Mouse (Mus musculus) MEL (cell line): ENCODE measurements around the gene Spock1. TPM values are rescaled to one million over a fixed set of nuclear protein-coding genes. Genes with fewer than 3 reads are reported as not detected.

Experiments used
- DNase-seq: peaks from one replicate; pipeline ENCODE4 v3.0.0; 2011; ENCODE audit warnings: low read depth, low spot score
- H3K27ac ChIP-seq: 2 replicates; pipeline ENCODE4 v1.5.1; 2012; ENCODE audit warnings: low read depth, mild to moderate bottlenecking, control low read depth, low read length, moderate library complexity; ENCODE audit not compliant: control insufficient read depth
- H3K27me3 ChIP-seq, 2 experiments: fragments of 150-350 bp in 1 of 2; sonication (generic) in 1 of 2; 2 replicates each; pipeline ENCODE4 v1.6.1; 2012; ENCODE audit warnings: low read length in 2 of 2, mild to moderate bottlenecking in 2 of 2, improper control_type of control experiment in 1 of 2, moderate library complexity in 1 of 2; ENCODE audit not compliant: insufficient read depth in 2 of 2, control insufficient read depth in 1 of 2
- H3K36me3 ChIP-seq, 2 experiments: 2 replicates each; pipeline ENCODE4 v1.6.1; 2012 to 2014; ENCODE audit warnings: low read length in 2 of 2, improper control_type of control experiment in 1 of 2, inconsistent platforms in 1 of 2, mild to moderate bottlenecking in 1 of 2; ENCODE audit not compliant: insufficient read depth in 2 of 2, control insufficient read depth in 1 of 2
- H3K4me1 ChIP-seq, 2 experiments: fragments of 150-350 bp in 1 of 2; sonication (generic) in 1 of 2; 2 replicates each; pipeline ENCODE4 v1.6.1; 2012; ENCODE audit warnings: low read length in 2 of 2, improper control_type of control experiment in 1 of 2, mild to moderate bottlenecking in 1 of 2; ENCODE audit not compliant: insufficient read depth in 2 of 2, control insufficient read depth in 1 of 2
- H3K4me3 ChIP-seq, 2 experiments: fragments of 150-350 bp in 1 of 2; sonication (generic) in 1 of 2; 2 replicates each; pipeline ENCODE4 v1.5.1; 2012; ENCODE audit warnings: low read depth in 2 of 2, low read length in 2 of 2, mild to moderate bottlenecking in 2 of 2, moderate library complexity in 2 of 2, control low read depth in 1 of 2, improper control_type of control experiment in 1 of 2; ENCODE audit not compliant: control insufficient read depth in 1 of 2, insufficient read depth in 1 of 2
- H3K79me2 ChIP-seq: 2 replicates; pipeline ENCODE4 v1.6.1; 2012; ENCODE audit warnings: mild to moderate bottlenecking, low read length, moderate library complexity; ENCODE audit not compliant: control insufficient read depth, poor library complexity, insufficient read depth
- H3K9ac ChIP-seq: 2 replicates; pipeline ENCODE4 v1.6.1; 2012; ENCODE audit warnings: low read depth, mild to moderate bottlenecking, control low read depth, low read length, moderate library complexity; ENCODE audit not compliant: control insufficient read depth, poor library complexity, severe bottlenecking
- H3K9me3 ChIP-seq: fragments of 150-350 bp; sonication (generic); replicated peaks from 2 replicates; pipeline ENCODE4 v1.6.1; 2012; ENCODE audit warnings: mild to moderate bottlenecking, low read length, improper control_type of control experiment, moderate library complexity; ENCODE audit not compliant: insufficient read depth
- BHLHE40 ChIP-seq: IDR thresholded peaks from 2 replicates; pipeline ENCODE4 v1.6.1; 2012; ENCODE audit warnings: low read depth, mild to moderate bottlenecking, inconsistent platforms, low read length, improper control_type of control experiment, borderline replicate concordance
- CHD2 ChIP-seq: IDR thresholded peaks from 2 replicates; pipeline ENCODE4 v1.6.1; 2011; ENCODE audit warnings: low read length, improper control_type of control experiment
- CTCF ChIP-seq, 3 experiments: IDR thresholded peaks in 2 of 3; conservative IDR thresholded peaks in 1 of 3; 2 replicates each; pipeline ENCODE4 v1.5.1; 2011 to 2012; ENCODE audit warnings: low read length in 3 of 3, low read depth in 2 of 3, mild to moderate bottlenecking in 2 of 3, improper control_type of control experiment in 1 of 3, inconsistent platforms in 1 of 3, mixed read lengths in 1 of 3, moderate library complexity in 1 of 3; ENCODE audit not compliant: control insufficient read depth in 1 of 3, insufficient read depth in 1 of 3, poor library complexity in 1 of 3, severe bottlenecking in 1 of 3
- E2F4 ChIP-seq: IDR thresholded peaks from 2 replicates; pipeline ENCODE4 v1.6.1; 2011; ENCODE audit warnings: low read depth, low read length, improper control_type of control experiment, borderline replicate concordance
- ELF1 ChIP-seq: IDR thresholded peaks from 2 replicates; pipeline ENCODE4 v1.6.1; 2014; ENCODE audit warnings: low read depth, mild to moderate bottlenecking, inconsistent platforms, low read length, improper control_type of control experiment, moderate library complexity
- EP300 ChIP-seq, 2 experiments: IDR thresholded peaks; 2 replicates each; pipeline ENCODE4 v1.6.1; 2011; ENCODE audit warnings: improper control_type of control experiment in 2 of 2, low read length in 2 of 2, low read depth in 1 of 2, mild to moderate bottlenecking in 1 of 2
- ETS1 ChIP-seq: IDR thresholded peaks from 2 replicates; pipeline ENCODE4 v1.6.1; 2012; ENCODE audit warnings: low read depth, mild to moderate bottlenecking, inconsistent platforms, low read length, improper control_type of control experiment, moderate library complexity
- KAT2A ChIP-seq: conservative IDR thresholded peaks from 2 replicates; pipeline ENCODE4 v1.6.1; 2012; ENCODE audit warnings: low read depth, low read length, improper control_type of control experiment, inconsistent platforms
- MAZ ChIP-seq: IDR thresholded peaks from 2 replicates; pipeline ENCODE4 v1.6.1; 2012; ENCODE audit warnings: low read depth, mild to moderate bottlenecking, inconsistent platforms, low read length, improper control_type of control experiment
- MEF2A ChIP-seq: IDR thresholded peaks from 2 replicates; pipeline ENCODE4 v1.6.1; 2014; ENCODE audit warnings: low read depth, mild to moderate bottlenecking, inconsistent platforms, low read length, improper control_type of control experiment; ENCODE audit not compliant: poor library complexity, insufficient replicate concordance, severe bottlenecking; ENCODE audit errors: extremely low read depth
- MYB ChIP-seq: IDR thresholded peaks from 2 replicates; pipeline ENCODE4 v1.6.1; 2011; ENCODE audit warnings: mild to moderate bottlenecking, low read depth, low read length, improper control_type of control experiment
- SMC3 ChIP-seq: IDR thresholded peaks from 2 replicates; pipeline ENCODE4 v1.6.1; 2011; ENCODE audit warnings: low read depth, low read length, improper control_type of control experiment
- TBP ChIP-seq: IDR thresholded peaks from 2 replicates; pipeline ENCODE4 v1.8.0; 2011; ENCODE audit warnings: low read depth, low read length, improper control_type of control experiment
- UBTF ChIP-seq: IDR thresholded peaks from 2 replicates; pipeline ENCODE4 v1.6.1; 2012; ENCODE audit warnings: low read depth, mild to moderate bottlenecking, inconsistent platforms, low read length, improper control_type of control experiment, moderate library complexity, borderline replicate concordance; ENCODE audit not compliant: insufficient read depth
- ZC3H11A ChIP-seq: IDR thresholded peaks from 2 replicates; pipeline ENCODE4 v1.6.1; 2012; ENCODE audit warnings: low read depth, mild to moderate bottlenecking, inconsistent platforms, low read length, improper control_type of control experiment
- ZNF384 ChIP-seq: IDR thresholded peaks from 2 replicates; pipeline ENCODE4 v1.6.1; 2012; ENCODE audit warnings: low read depth, mild to moderate bottlenecking, inconsistent platforms, low read length, improper control_type of control experiment
- polyA plus RNA-seq, 2 experiments: library from polyadenylated mRNA; stranded (reverse) in 1 of 2; unstranded in 1 of 2; fragments of >175 nt in 1 of 2; fragments of >200 nt in 1 of 2; gene quantifications; 2 replicates each; pipeline versions ENCODE4 v1.2.1 to v1.2.4; 2012; ENCODE audit warnings: low replicate concordance in 2 of 2, low read depth in 1 of 2; ENCODE audit not compliant: insufficient read length in 2 of 2, insufficient read depth in 1 of 2, missing spikeins in 1 of 2
- total RNA-seq: library from RNA; depleted of rRNA; stranded (reverse); fragments of 300-350 nt; gene quantifications from 2 replicates; pipeline ENCODE4 v1.2.3, GENCODE M21; 2012

Spock1 gene
- total and polyA plus RNA-seq, 3 experiments, result not detected

GRCm38 (mm10) chr13:57865029-57865428 is 43.1 kb downstream of the Spock1 start:
- TF ChIP-seq UBTF (no peak), ZC3H11A (no peak), CHD2 (no peak)
- Histone ChIP-seq H3K36me3 (no peaks in the 10 kb centered on the region), H3K4me1 (no peaks in the 10 kb centered on the region), H3K27ac (no peak overlapping the region), H3K4me3 (no peak overlapping the region), H3K79me2 (no peaks in the 10 kb centered on the region), H3K27me3 (no peaks in the 10 kb centered on the region), H3K9me3 (no peaks in the 10 kb centered on the region), H3K9ac (no peak overlapping the region)
- DNase-seq, result no peak

- H3K36me3 ChIP-seq, result no peaks in the 10 kb centered on the region
- H3K4me1 ChIP-seq, result no peaks in the 10 kb centered on the region
- DNase-seq, result no peak
- no peak overlapping the region for H3K9ac ChIP-seq
- TF ChIP-seq TBP (no peak), ZNF384 (no peak)
- no peaks in the 10 kb centered on the region for H3K27me3 ChIP-seq
- no peaks in the 10 kb centered on the region for H3K79me2 ChIP-seq
- no peaks in the 10 kb centered on the region for H3K9me3 ChIP-seq
- H3K4me3 ChIP-seq, result no peak overlapping the region
- H3K27ac ChIP-seq, result no peak overlapping the region
These were observed 49.6 kb downstream of the Spock1 start for GRCm38 (mm10) chr13:57858491-57858890.

GRCm38 (mm10) chr13:57857016-57857415 is 51.1 kb downstream of the Spock1 start:
- no peak for DNase-seq
- H3K4me3 ChIP-seq, result no peak overlapping the region
- no peak overlapping the region for H3K27ac ChIP-seq
- H3K79me2 ChIP-seq, result no peaks in the 10 kb centered on the region
- H3K36me3 ChIP-seq, result no peaks in the 10 kb centered on the region
- no peak for TF ChIP-seq SMC3
- no peak for TF ChIP-seq CHD2
- no peak for TF ChIP-seq MAZ
- H3K4me1 ChIP-seq, result no peaks in the 10 kb centered on the region
- no peaks in the 10 kb centered on the region for H3K9me3 ChIP-seq
- no peaks in the 10 kb centered on the region for H3K27me3 ChIP-seq
- H3K9ac ChIP-seq, result no peak overlapping the region

- DNase-seq, result no peak
- no peak overlapping the region for H3K9ac ChIP-seq
- no peak overlapping the region for H3K27ac ChIP-seq
- H3K4me3 ChIP-seq, result no peak overlapping the region
- no peaks in the 10 kb centered on the region for H3K4me1 ChIP-seq
- no peaks in the 10 kb centered on the region for H3K36me3 ChIP-seq
- H3K27me3 ChIP-seq, result no peaks in the 10 kb centered on the region
- H3K79me2 ChIP-seq, result no peaks in the 10 kb centered on the region
- no peak for TF ChIP-seq BHLHE40
- no peak for TF ChIP-seq CTCF (IDR thresholded peaks at IDR 0.05 in 2 of 3, conservative IDR thresholded peaks at IDR 0.05 in 1 of 3; ENCODE audit: control insufficient read depth in 1 of 3, insufficient read depth in 1 of 3, low read depth in 2 of 3, low read length in 3 of 3, poor library complexity in 1 of 3, severe bottlenecking in 1 of 3)
- TF ChIP-seq ELF1, result no peak
- TF ChIP-seq ETS1, result no peak
- TF ChIP-seq MYB, result no peak
- TF ChIP-seq EP300 (IDR thresholded peaks at IDR 0.05; ENCODE audit: low read depth in 1 of 2, low read length in 2 of 2), result no peak
- TF ChIP-seq E2F4, result no peak
- TF ChIP-seq KAT2A, result no peak
- no peak for TF ChIP-seq MEF2A
- H3K9me3 ChIP-seq, result no peaks in the 10 kb centered on the region
These were observed 51.8 kb downstream of the Spock1 start for GRCm38 (mm10) chr13:57856311-57856853.
